Mouse (Mus musculus) stomach, embryonic 16.5 days (tissue): ENCODE data around the gene Cds1. TPM values are rescaled to one million over a fixed set of nuclear protein-coding genes. Genes with fewer than 3 reads are reported as not detected.

Source experiments
- ATAC-seq: fragments of 200-750 bp; cut with Nextera tagmentation; 2 replicates; pipeline ENCODE4 v1.8.0; 2017; ENCODE audit warnings: moderate number of reproducible peaks, moderate TSS enrichment; ENCODE audit not compliant: insufficient read depth, low FRiP score
- H3K27ac ChIP-seq: fragments of 300-500 bp; sonication (generic); 2 replicates; pipeline ENCODE4 v1.5.1; 2014; ENCODE audit warnings: low read length
- H3K27me3 ChIP-seq: fragments of 300-500 bp; sonication (generic); 2 replicates; pipeline ENCODE4 v1.6.1; 2014; ENCODE audit warnings: low read length, control low read depth, mixed read lengths; ENCODE audit not compliant: control insufficient read depth, insufficient read depth
- H3K36me3 ChIP-seq: fragments of 300-500 bp; sonication (generic); 2 replicates; pipeline ENCODE4 v1.6.1; 2014; ENCODE audit warnings: low read length; ENCODE audit not compliant: control insufficient read depth, insufficient read depth
- H3K4me1 ChIP-seq: fragments of 300-500 bp; sonication (generic); 2 replicates; pipeline ENCODE4 v1.6.1; 2014; ENCODE audit warnings: low read length, control low read depth, mixed read lengths; ENCODE audit not compliant: control insufficient read depth, insufficient read depth
- H3K4me2 ChIP-seq: fragments of 300-500 bp; sonication (generic); 2 replicates; pipeline ENCODE4 v1.6.1; 2014; ENCODE audit warnings: low read depth, low read length, mixed read lengths
- H3K4me3 ChIP-seq: fragments of 300-500 bp; sonication (generic); replicated peaks from 2 replicates; pipeline ENCODE4 v1.5.1; 2014; ENCODE audit warnings: mild to moderate bottlenecking, low read length
- H3K9ac ChIP-seq: fragments of 300-500 bp; sonication (generic); 2 replicates; pipeline ENCODE4 v1.6.1; 2014; ENCODE audit warnings: low read length
- H3K9me3 ChIP-seq: fragments of 300-500 bp; sonication (generic); replicated peaks from 2 replicates; pipeline ENCODE4 v1.6.1; 2016; ENCODE audit warnings: low read length, control low read depth; ENCODE audit not compliant: control insufficient read depth
- WGBS: fragments of 180-500 bp; shearing (Covaris S2); extraction: QIAGEN DNeasy Blood & Tissue Kit; methylation state at CpG from one replicate; pipeline ENCODE4 v1.1.7; 2014; 5-methylcytosine and 5-hydroxymethylcytosine counted together
- polyA plus RNA-seq: library from polyadenylated mRNA; unstranded; fragments of >200 nt; fragmentation: Nextera tagmentation; extraction: Ambion mirVana; gene quantifications from 2 replicates; pipeline ENCODE4 v1.2.1, GENCODE M21; 2015

The Cds1 gene
- polyA plus RNA-seq, 1 experiment from 2014 or later: 9.9 TPM

- H3K4me1 ChIP-seq: no peaks in the 10 kb centered on the region
- no peak overlapping the region for H3K9ac ChIP-seq
- H3K27ac ChIP-seq: no peak overlapping the region
- no peak for ATAC-seq
- H3K27me3 ChIP-seq: no peaks in the 10 kb centered on the region
- no peak overlapping the region for H3K4me3 ChIP-seq
- H3K4me2 ChIP-seq: no peak overlapping the region
- H3K9me3 ChIP-seq: no peaks in the 10 kb centered on the region
- 88% methylated on average over 6 of the region's 6 CpGs for WGBS
- H3K36me3 ChIP-seq: peaks cover 33% of the 10 kb centered on the region
These were observed 99.0 kb downstream of the Cds1 start for GRCm38 (mm10) chr5:101863946-101864345.

GRCm38 (mm10) chr5:101866722-101867121, 101.8 kb downstream of the Cds1 start:
- Histone ChIP-seq H3K27me3 (no peaks in the 10 kb centered on the region), H3K9me3 (no peaks in the 10 kb centered on the region), H3K36me3 (peaks cover 34% of the 10 kb centered on the region), H3K4me1 (no peaks in the 10 kb centered on the region), H3K9ac (no peak overlapping the region), H3K4me3 (no peak overlapping the region), H3K27ac (no peak overlapping the region), H3K4me2 (no peak overlapping the region)
- ATAC-seq: no peak
- WGBS: 68% methylated on average over 2 of the region's 2 CpGs

Other genes starting within 250 kb of the Cds1 start
- 2.7 TPM in 2 replicates for gene Nkx6-1, start 100.1 kb upstream of the Cds1 start, polyA plus RNA-seq